In genomic region chr4:46343596-46344260, GRCm38 (mm10) we compare ENCODE assay signal across 8 mouse cellular contexts. TPM values are rescaled to one million over a fixed set of nuclear protein-coding genes. Genes with fewer than 3 reads are reported as not detected.
DNase-seq lines count a peak whose midpoint lies in the region; ATAC-seq and TF ChIP-seq lines count a peak whose summit lies in the region.

Gene Foxe1, plus strand, starts transcription at chr4:46343609.

- no peak for ATAC-seq in heart, embryonic 11.5 days (replicated peaks; ENCODE audit: insufficient number of reproducible peaks, low FRiP score, low TSS enrichment)
- ATAC-seq in heart, postnatal 0 days (ENCODE audit: insufficient read depth, low read depth): no peak

- no peak for DNase-seq in heart, postnatal 25 days (ENCODE audit: low spot score)
- DNase-seq in ES-CJ7 (ENCODE audit: low read depth, low spot score): peak; percentile 42
- no peak for DNase-seq in heart, postnatal 0 days (ENCODE audit: low spot score)
- DNase-seq in midbrain, embryonic 10.5 days (ENCODE audit: low spot score): peak; percentile 47
- DNase-seq in MN1 (ENCODE audit: low spot score): no peak
- DNase-seq in left cerebral cortex, postnatal 10 days (ENCODE audit: extremely low spot score in 1 of 2, low spot score in 2 of 2): no peak
- no peak for DNase-seq in retina, postnatal 1 day

- TF ChIP-seq EP300 in heart, postnatal 0 days (IDR thresholded peaks at IDR 0.05; ENCODE audit: low read depth): no peak

- no peaks in the 10 kb centered on the region for H3K36me3 ChIP-seq in heart, embryonic 11.5 days (ENCODE audit: control insufficient read depth, insufficient read depth, low read length)
- H3K36me3 ChIP-seq in heart, postnatal 0 days (replicated peaks; ENCODE audit: control insufficient read depth, insufficient read depth, low read length): no peaks in the 10 kb centered on the region
- H3K36me3 ChIP-seq in midbrain, embryonic 10.5 days: no peaks in the 10 kb centered on the region

- intact Hi-C loops in heart, postnatal 25 days (cut with DNase I): no loop called here
- intact Hi-C loops in left cerebral cortex, postnatal 10 days (cut with DNase I): loop anchor here (10.0 kb wide), 1 partner anchor 139 kb away; no protein-coding TSS in a partner anchor

- H3K27ac ChIP-seq in heart, embryonic 11.5 days (ENCODE audit: low read depth, low read length): no peak within 1 kb of the TSS
- H3K27ac ChIP-seq in heart, postnatal 0 days (ENCODE audit: low read depth): no peak within 1 kb of the TSS
- H3K27ac ChIP-seq in midbrain, embryonic 10.5 days (replicated peaks): peak within 1 kb of the TSS; percentile 42; the same call in 1 of the 2 replicates

- peaks cover 95% of the 10 kb centered on the region for H3K27me3 ChIP-seq in heart, embryonic 11.5 days (ENCODE audit: control insufficient read depth, insufficient read depth, low read length)
- peaks cover 100% of the 10 kb centered on the region for H3K27me3 ChIP-seq in heart, postnatal 0 days (ENCODE audit: control insufficient read depth, insufficient read depth, low read length)
- peaks cover 100% of the 10 kb centered on the region for H3K27me3 ChIP-seq in midbrain, embryonic 10.5 days (ENCODE audit: low read depth, poor library complexity, severe bottlenecking)

- H3K9ac ChIP-seq in heart, embryonic 11.5 days (ENCODE audit: low read depth, low read length): no peak within 1 kb of the TSS
- H3K9ac ChIP-seq in heart, postnatal 0 days (replicated peaks; ENCODE audit: low read depth, low read length): no peak within 1 kb of the TSS

- WGBS in heart, embryonic 11.5 days (ENCODE audit: insufficient replicate concordance): 4% methylated on average over 53 of the region's 70 CpGs
- WGBS in heart, postnatal 0 days: 4% methylated on average over 50 of the region's 70 CpGs
- WGBS in midbrain, embryonic 10.5 days: 2% methylated on average over 70 of the region's 70 CpGs

- H3K4me2 ChIP-seq in heart, embryonic 11.5 days: peak within 1 kb of the TSS; percentile 60
- H3K4me2 ChIP-seq in heart, postnatal 0 days (ENCODE audit: low read depth, low read length): peak within 1 kb of the TSS; percentile 49

- H3K9me3 ChIP-seq in heart, embryonic 11.5 days (replicated peaks; ENCODE audit: control insufficient read depth, low read length): no peaks in the 10 kb centered on the region
- H3K9me3 ChIP-seq in heart, postnatal 0 days (replicated peaks; ENCODE audit: control insufficient read depth, low read length): no peaks in the 10 kb centered on the region
- H3K9me3 ChIP-seq in midbrain, embryonic 10.5 days (replicated peaks): no peaks in the 10 kb centered on the region

- peak within 1 kb of the TSS; percentile 42 for H3K4me3 ChIP-seq in heart, embryonic 11.5 days (ENCODE audit: low read depth, low read length)
- H3K4me3 ChIP-seq in heart, postnatal 0 days (ENCODE audit: low read depth, low read length): peak within 1 kb of the TSS; percentile 43
- H3K4me3 ChIP-seq in midbrain, embryonic 10.5 days: peak within 1 kb of the TSS; percentile 46

- TF ChIP-seq CTCF in heart, postnatal 0 days (IDR thresholded peaks at IDR 0.05; ENCODE audit: low read depth): no peak

- no peaks in the 10 kb centered on the region; the same call in 1 of the 2 replicates for H3K4me1 ChIP-seq in heart, embryonic 11.5 days (ENCODE audit: control insufficient read depth, insufficient read depth, low read length)
- no peaks in the 10 kb centered on the region for H3K4me1 ChIP-seq in heart, postnatal 0 days (ENCODE audit: control insufficient read depth, insufficient read depth)
- peaks cover 37% of the 10 kb centered on the region for H3K4me1 ChIP-seq in midbrain, embryonic 10.5 days

RNA-seq across cellular contexts. Expression of gene Foxe1, which starts in this region (rescaled TPM):
- polyA plus RNA-seq in heart, embryonic 11.5 days (2014; fragmentation: Nextera tagmentation; extraction: Ambion mirVana): 0.07 TPM in 2 replicates
- not detected for total RNA-seq in heart, postnatal 25 days (2021)
- total RNA-seq in heart, postnatal 0 days (2014; rRNA removed; ENCODE audit: low replicate concordance): 1.1 TPM in 1 of 2 replicates, not detected in the other
- polyA plus RNA-seq in heart, postnatal 0 days (2015; fragmentation: Nextera tagmentation; extraction: Ambion mirVana): 0.05 TPM in 1 of 2 replicates, not detected in the other
- polyA plus RNA-seq in midbrain, embryonic 10.5 days (2016; fragmentation: Nextera tagmentation; extraction: Ambion mirVana): 0.07 TPM in 1 of 2 replicates, not detected in the other
- not detected for total RNA-seq in left cerebral cortex, postnatal 10 days (2021)

Comparison
In these comparisons a context has a peak if more than half of its experiments do, and no peak if none do; other contexts are left out.
1. Peak in DNase-seq, H3K4me3 ChIP-seq and H3K27ac ChIP-seq in midbrain, embryonic 10.5 days; RNA of the gene not detected or under 1 TPM.